Mouse (Mus musculus): Measurements from ENCODE around the gene Vmn1r119.
"Not testable (repeated sequence)": the region's sequence is repeated elsewhere in the genome, so short reads cannot be mapped to it uniquely, and the experiment has no call there.

The Vmn1r119 gene

DNA sequence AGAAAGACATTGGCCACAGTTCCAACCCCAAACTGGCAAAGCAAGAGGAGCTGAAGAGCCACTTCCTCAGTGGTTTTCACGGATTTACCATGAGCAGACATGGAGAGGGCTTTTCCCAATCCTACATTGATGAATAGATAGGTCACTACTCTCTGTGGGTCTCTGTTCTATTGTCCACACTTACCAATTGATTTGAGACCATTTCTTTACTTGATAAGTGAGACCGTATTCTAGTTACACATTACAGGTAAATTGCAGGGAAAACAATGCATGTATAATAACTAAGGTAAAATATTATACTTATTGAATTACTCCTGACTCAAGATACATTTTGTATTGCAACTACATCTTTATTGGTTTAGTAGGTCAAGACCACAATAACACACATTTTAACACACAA is at the start of gene Vmn1r119:
Gene Vmn1r119, minus strand, starts transcription at position 101 of the 400 bp plus-strand sequence.
- H3K9me3 ChIP-seq (ENCODE audit: low read length); H3K36me3 ChIP-seq (ENCODE audit: insufficient read depth, low read length); H3K4me3 ChIP-seq (replicated peaks; ENCODE audit: low read length); H3K4me1 ChIP-seq (replicated peaks; ENCODE audit: low read depth, low read length); H3K27me3 ChIP-seq (ENCODE audit: insufficient read depth, low read length): not testable (repeated sequence)

DNA sequence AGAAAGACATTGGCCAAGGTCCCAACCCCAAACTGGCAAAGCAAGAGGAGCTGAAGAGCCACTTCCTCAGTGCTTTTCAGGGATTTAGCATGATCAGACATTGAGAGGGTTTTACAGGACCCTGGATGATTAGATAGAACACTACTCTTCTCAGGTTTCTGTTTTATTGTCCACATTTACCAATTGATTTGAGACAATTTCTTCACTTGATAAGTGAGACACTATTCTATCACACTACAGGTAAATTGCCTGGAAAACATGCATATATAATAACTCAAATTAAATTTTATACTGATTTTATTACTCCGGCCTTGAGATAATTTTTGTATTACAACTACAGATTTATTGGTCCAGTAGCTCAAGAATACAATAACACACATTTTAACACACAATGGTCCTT is 41.4 kb upstream of the Vmn1r119 start, which contains the start of gene Vmn1r120:
Gene Vmn1r120, minus strand, starts transcription at position 101 of the 400 bp plus-strand sequence.
- not testable (repeated sequence) for H3K4me3 ChIP-seq (replicated peaks; ENCODE audit: low read length); H3K27me3 ChIP-seq (ENCODE audit: insufficient read depth, low read length); H3K4me1 ChIP-seq (replicated peaks; ENCODE audit: low read depth, low read length); H3K9me3 ChIP-seq (ENCODE audit: low read length); H3K36me3 ChIP-seq (ENCODE audit: insufficient read depth, low read length)

All from E14TG2a.4 (cell line).